Mouse (Mus musculus) c-Kit-positive CD71-positive TER-119-negative erythroid progenitor cells, embryonic 14.5 days (primary cell): ENCODE measurements around the gene Per2.

Experiments
- DNase-seq: peaks from one replicate; pipeline ENCODE4 v3.0.0-alpha.2; 2013; ENCODE audit warnings: low read depth

Per2 gene

GRCm38 (mm10) chr1:91381091-91381471 lies 78.0 kb downstream of the Per2 start:
- no peak for DNase-seq

GRCm38 (mm10) chr1:91380453-91381090 lies 78.6 kb downstream of the Per2 start:
- peak; percentile 76 for DNase-seq

GRCm38 (mm10) chr1:91373414-91373835 lies 85.7 kb downstream of the Per2 start:
- DNase-seq: peak; percentile 86

GRCm38 (mm10) chr1:91370055-91370454 lies 89.1 kb downstream of the Per2 start:
- DNase-seq: no peak

GRCm38 (mm10) chr1:91369408-91369807 lies 89.7 kb downstream of the Per2 start:
- DNase-seq: no peak

GRCm38 (mm10) chr1:91367295-91367694 lies 91.8 kb downstream of the Per2 start:
- DNase-seq: no peak

GRCm38 (mm10) chr1:91366215-91367108 lies 92.7 kb downstream of the Per2 start, which contains the start of gene Erfe:
TSS of gene Erfe (plus strand) at chr1:91366430.
- peak; percentile 69 for DNase-seq
